Mouse (Mus musculus) layer of hippocampus, adult 11-12 months (tissue): Measurements from ENCODE around the gene Cabcoco1.

Source experiments
- DNase-seq: peaks from one replicate; pipeline ENCODE4 v3.0.0; 2022; ENCODE audit warnings: low spot score

The Cabcoco1 gene

DNA sequence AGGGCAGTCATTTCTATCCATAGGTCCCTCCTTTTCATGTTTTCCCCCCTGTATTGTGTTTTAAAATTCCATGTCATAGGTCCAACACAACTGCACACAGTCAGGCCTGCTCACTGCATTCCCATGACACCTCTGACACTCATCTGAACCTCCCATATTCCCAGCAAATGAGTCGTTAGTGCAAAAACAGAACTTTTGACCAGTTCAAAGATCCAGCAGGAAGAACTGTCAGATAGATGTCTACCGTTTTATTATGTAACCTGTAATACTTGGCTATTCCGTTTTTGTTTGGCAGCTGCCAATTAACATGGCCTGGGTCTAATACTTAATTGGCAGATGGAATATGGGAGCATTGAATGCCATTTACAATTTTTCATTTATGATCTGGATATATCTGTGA, 34.0 kb downstream of the Cabcoco1 start:
- no peak for DNase-seq

- no peak for DNase-seq
Measured at GRCm38 (mm10) chr10:68506242-68506641, 35.5 kb downstream of the Cabcoco1 start.

DNA sequence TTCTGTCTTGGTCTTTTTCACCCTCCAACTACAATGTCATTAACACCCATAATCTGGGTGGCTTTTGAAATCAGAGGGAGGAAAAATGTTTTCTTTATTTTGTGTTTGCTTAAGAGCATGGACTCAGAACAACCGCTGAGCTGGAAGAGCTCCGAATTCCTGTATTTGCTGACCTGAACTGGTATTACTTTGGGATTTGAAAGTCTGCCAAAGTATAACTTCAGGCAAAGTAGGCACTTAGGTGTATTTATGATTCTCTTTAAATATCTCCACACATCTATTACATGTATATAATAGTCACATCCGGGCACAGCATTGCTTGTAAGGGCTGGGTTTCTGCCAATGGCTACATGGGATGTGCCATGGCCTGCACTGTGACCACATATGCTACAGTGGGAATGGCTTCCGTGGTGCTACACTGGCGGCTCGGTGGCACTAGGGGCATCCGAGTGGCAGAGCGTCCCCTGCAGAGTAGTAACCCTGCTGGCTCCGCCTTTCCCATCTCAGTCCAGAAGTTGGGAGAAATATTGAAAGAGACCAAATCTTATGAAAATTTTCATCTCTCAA, 37.0 kb downstream of the Cabcoco1 start:
- no peak for DNase-seq

- no peak for DNase-seq
Measured at GRCm38 (mm10) chr10:68501067-68501466, 40.6 kb downstream of the Cabcoco1 start.

DNA sequence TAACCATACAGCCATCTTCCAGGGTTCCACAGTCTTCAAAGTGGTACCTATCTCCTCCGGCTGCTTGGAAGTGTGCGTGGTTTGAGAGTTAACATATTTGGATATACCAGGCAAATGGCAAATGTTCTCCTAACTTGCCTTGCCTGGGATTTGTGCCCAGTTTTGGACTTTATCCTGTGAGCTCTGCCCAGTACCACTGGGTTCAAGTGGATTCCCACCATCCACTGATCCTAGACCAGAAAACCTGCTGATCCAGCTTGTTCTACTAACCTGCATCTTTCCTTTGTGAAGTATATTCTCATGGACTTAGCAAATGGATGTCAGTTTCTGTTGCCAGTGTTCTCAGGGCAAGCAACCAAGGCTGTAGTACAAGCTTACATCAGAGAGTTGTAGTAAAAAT, 46.5 kb downstream of the Cabcoco1 start:
- no peak for DNase-seq

GRCm38 (mm10) chr10:68491557-68491956, 50.1 kb downstream of the Cabcoco1 start:
- DNase-seq: no peak

GRCm38 (mm10) chr10:68490781-68491180, 50.9 kb downstream of the Cabcoco1 start:
- no peak for DNase-seq

GRCm38 (mm10) chr10:68472799-68473198, 68.9 kb downstream of the Cabcoco1 start:
- DNase-seq: no peak

GRCm38 (mm10) chr10:68465737-68466327, 75.9 kb downstream of the Cabcoco1 start:
- DNase-seq: no peak

- peak; percentile 75 for DNase-seq
Measured at GRCm38 (mm10) chr10:68464943-68465342, 76.8 kb downstream of the Cabcoco1 start.

DNA sequence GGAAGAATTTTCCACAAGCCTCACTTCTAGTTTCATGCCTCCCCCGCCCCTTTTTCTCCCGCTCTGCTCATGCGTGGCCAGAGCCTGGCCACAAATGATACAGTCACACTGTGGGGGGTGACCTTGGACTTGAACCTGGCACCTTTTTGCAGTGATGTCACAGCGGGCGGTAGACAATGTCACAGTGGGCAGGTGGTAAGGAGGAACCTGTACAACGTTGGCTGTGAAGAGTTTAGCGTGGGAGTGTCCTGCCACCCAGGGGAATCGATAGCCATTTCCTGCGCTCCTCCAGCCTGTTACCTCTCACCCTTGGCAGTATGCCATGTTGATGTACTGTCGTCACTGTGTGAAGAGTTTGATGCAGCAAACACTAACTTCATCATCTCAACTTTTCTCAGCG, 81.9 kb downstream of the Cabcoco1 start:
- no peak for DNase-seq

- no peak for DNase-seq
Measured at GRCm38 (mm10) chr10:68457019-68457418, 84.7 kb downstream of the Cabcoco1 start.

DNA sequence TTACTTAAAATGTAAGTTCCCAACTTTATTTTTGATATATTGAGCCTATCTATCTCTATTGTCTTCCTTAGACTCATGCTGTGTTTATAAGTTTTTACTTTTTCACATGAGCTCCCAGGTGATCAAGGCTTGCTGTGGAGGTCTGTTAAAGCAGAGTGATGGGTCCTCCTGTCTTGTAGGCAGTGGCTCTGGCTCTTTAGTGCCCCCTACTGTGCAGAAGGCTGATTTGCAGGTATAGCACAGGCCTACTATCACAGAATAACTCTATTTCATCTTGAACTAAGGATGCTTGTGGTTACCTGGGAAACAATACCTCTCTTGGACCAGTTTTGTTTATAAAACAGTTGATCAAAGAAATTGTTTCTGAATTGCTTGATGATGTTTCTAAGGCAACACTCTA, 87.2 kb downstream of the Cabcoco1 start:
- DNase-seq: no peak

- DNase-seq: no peak
Measured at GRCm38 (mm10) chr10:68446797-68447125, 94.9 kb downstream of the Cabcoco1 start.

- no peak for DNase-seq
Measured at GRCm38 (mm10) chr10:68445876-68446796, 95.6 kb downstream of the Cabcoco1 start.

GRCm38 (mm10) chr10:68445244-68445811, 96.4 kb downstream of the Cabcoco1 start:
- no peak for DNase-seq

- DNase-seq: no peak
Measured at GRCm38 (mm10) chr10:68444361-68445114, 97.2 kb downstream of the Cabcoco1 start.

GRCm38 (mm10) chr10:68443132-68443531, 98.6 kb downstream of the Cabcoco1 start:
- DNase-seq: no peak

DNA sequence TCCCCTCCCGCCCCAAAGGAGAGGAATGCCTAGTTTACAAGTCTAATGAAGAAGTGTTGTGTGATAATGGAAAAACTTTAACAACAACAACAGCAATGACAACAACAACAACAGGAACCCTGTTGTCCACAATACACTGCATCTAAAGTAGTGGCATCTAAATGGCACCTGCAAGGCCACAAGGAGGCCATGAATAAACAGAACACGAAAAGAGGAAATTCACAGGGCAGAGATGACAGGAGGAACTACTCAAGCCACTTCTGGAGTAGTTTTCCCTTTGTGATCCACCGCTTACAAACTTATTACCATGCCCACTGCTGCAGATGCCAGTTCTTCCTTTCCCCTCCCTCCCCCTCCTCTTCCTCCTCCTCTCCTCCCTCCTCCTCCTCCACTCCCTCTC, 99.0 kb downstream of the Cabcoco1 start:
- no peak for DNase-seq

GRCm38 (mm10) chr10:68441931-68442662, 99.6 kb downstream of the Cabcoco1 start:
- DNase-seq: no peak

- DNase-seq: no peak
Measured at GRCm38 (mm10) chr10:68440515-68440914, 101.2 kb downstream of the Cabcoco1 start.
